8 mouse cellular contexts compared by ENCODE assay signal in the genomic region with DNA sequence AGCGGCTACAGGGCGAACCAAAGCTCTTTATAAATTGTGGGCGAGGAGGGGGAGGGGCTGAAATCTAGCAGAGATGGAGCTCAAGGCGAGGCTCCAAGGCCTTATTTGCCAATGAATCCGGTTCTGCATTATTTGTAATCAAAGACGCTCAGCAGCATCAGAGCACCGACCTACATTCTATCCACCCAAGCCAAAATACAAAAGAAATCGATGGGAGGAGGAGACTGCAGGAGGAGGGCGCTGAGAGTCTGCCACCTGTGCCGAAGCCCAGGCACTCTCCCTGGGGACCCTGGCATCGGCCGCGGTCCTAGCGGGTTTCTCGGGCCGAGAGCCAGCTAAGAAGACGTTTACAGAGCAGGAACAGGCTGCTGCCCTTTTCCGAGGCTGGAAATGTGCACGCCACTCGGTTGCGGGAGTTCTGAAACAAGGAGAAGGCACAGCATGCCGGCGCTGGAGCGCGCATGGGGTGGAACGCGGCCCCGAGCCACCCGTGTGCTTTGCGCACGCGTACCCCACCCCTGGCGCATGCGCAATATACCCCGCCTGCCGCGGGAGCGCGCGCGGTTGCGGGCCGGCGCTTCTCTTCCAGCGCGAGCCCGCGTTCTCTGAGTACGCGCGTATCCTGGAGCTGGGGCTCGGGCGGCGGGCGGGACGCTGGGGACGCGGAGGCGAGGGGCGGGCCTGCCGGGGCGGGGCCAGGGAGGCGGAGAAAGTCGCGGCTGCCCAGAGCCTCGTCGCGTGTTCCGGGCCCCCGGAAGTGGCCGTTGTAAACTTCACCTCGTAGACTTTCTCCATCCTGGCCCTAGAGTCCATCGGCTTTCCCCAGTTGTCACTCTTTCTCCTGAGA. TPM values are rescaled to one million over a fixed set of nuclear protein-coding genes. Genes with fewer than 3 reads are reported as not detected.
A peak's percentile ranks its signal among the peaks of the same experiment; 100 is the strongest.
DNase-seq lines count a peak whose midpoint lies in the region; ATAC-seq and TF ChIP-seq lines count a peak whose summit lies in the region.

Ccdc171 (plus strand) TSS at position 703 of the 847 bp plus-strand sequence.

- peak; percentile 87 for TF ChIP-seq POLR2A in testis, adult 2 months (IDR thresholded peaks at IDR 0.05; ENCODE audit: control insufficient read depth, low read depth, low read length)

- TF ChIP-seq EP300 in heart, postnatal 0 days (IDR thresholded peaks at IDR 0.05; ENCODE audit: low read depth), result no peak

- peak; percentile 92 to 93 for DNase-seq in CD8-positive naive resting alpha-beta T cell, adult 2 months (ENCODE audit: low read depth in 2 of 2, low spot score in 2 of 2)
- DNase-seq in c-Kit-positive CD71-negative TER-119-negative erythroid progenitor cells, embryonic 14.5 days (ENCODE audit: low read depth), result peak; percentile 89
- DNase-seq in forebrain, embryonic 11.5 days (ENCODE audit: low spot score), result peak; percentile 99
- DNase-seq in heart, postnatal 0 days (ENCODE audit: low spot score), result peak; percentile 92
- peak; percentile 97 to 98 for DNase-seq in kidney, postnatal 4 days

- no peaks in the 10 kb centered on the region; the same call in 1 of the 2 replicates for H3K9me3 ChIP-seq in forebrain, embryonic 11.5 days (ENCODE audit: control insufficient read depth, low read length)
- no peaks in the 10 kb centered on the region for H3K9me3 ChIP-seq in heart, postnatal 0 days (replicated peaks; ENCODE audit: control insufficient read depth, low read length)
- 0 out of 2 replicates have a peak, but pooled peaks cover 3% of the 10 kb centered on the region for H3K9me3 ChIP-seq in liver, embryonic 16.5 days (replicated peaks; ENCODE audit: control insufficient read depth, low read length)
- no peaks in the 10 kb centered on the region for H3K9me3 ChIP-seq in neural tube, embryonic 13.5 days

- H3K4me1 ChIP-seq in forebrain, embryonic 11.5 days (replicated peaks; ENCODE audit: control insufficient read depth, insufficient read depth, low read length), result peaks cover 9% of the 10 kb centered on the region
- 0 out of 2 replicates have a peak, but pooled peaks cover 3% of the 10 kb centered on the region for H3K4me1 ChIP-seq in heart, postnatal 0 days (ENCODE audit: control insufficient read depth, insufficient read depth)
- H3K4me1 ChIP-seq in liver, embryonic 16.5 days (ENCODE audit: control insufficient read depth, low read depth, low read length), result peaks cover 25% of the 10 kb centered on the region
- H3K4me1 ChIP-seq in neural tube, embryonic 13.5 days (replicated peaks), result peaks cover 20% of the 10 kb centered on the region
- peaks cover 6% of the 10 kb centered on the region for H3K4me1 ChIP-seq in testis, adult 2 months (ENCODE audit: control insufficient read depth, insufficient read depth, low read length)

- peak; percentile 92 for ATAC-seq in forebrain, embryonic 11.5 days (replicated peaks; ENCODE audit: low FRiP score)
- ATAC-seq in heart, postnatal 0 days (ENCODE audit: insufficient read depth, low read depth), result peak; percentile 96
- ATAC-seq in liver, embryonic 16.5 days (ENCODE audit: low read depth), result peak; percentile 98
- ATAC-seq in neural tube, embryonic 13.5 days (ENCODE audit: low read depth), result peak; percentile 96

- H3K9ac ChIP-seq in forebrain, embryonic 11.5 days (ENCODE audit: low read length), result peak within 1 kb of the TSS; percentile 90
- peak within 1 kb of the TSS; percentile 73 for H3K9ac ChIP-seq in heart, postnatal 0 days (replicated peaks; ENCODE audit: low read depth, low read length)
- peak within 1 kb of the TSS; percentile 90 for H3K9ac ChIP-seq in liver, embryonic 16.5 days (ENCODE audit: low read depth, low read length)
- H3K9ac ChIP-seq in neural tube, embryonic 13.5 days, result peak within 1 kb of the TSS; percentile 84

- peak within 1 kb of the TSS; percentile 89 for H3K4me2 ChIP-seq in forebrain, embryonic 11.5 days (ENCODE audit: low read depth, low read length, severe bottlenecking)
- H3K4me2 ChIP-seq in heart, postnatal 0 days (ENCODE audit: low read depth, low read length), result peak within 1 kb of the TSS; percentile 69
- H3K4me2 ChIP-seq in liver, embryonic 16.5 days (ENCODE audit: low read depth, low read length), result peak within 1 kb of the TSS; percentile 99
- peak within 1 kb of the TSS; percentile 74 for H3K4me2 ChIP-seq in neural tube, embryonic 13.5 days

- no peaks in the 10 kb centered on the region for H3K27me3 ChIP-seq in forebrain, embryonic 11.5 days (ENCODE audit: control insufficient read depth, insufficient read depth, low read length)
- no peaks in the 10 kb centered on the region for H3K27me3 ChIP-seq in heart, postnatal 0 days (ENCODE audit: control insufficient read depth, insufficient read depth, low read length)
- no peaks in the 10 kb centered on the region for H3K27me3 ChIP-seq in liver, embryonic 16.5 days (ENCODE audit: control insufficient read depth, insufficient read depth, low read depth, low read length)
- H3K27me3 ChIP-seq in neural tube, embryonic 13.5 days, result no peaks in the 10 kb centered on the region
- no peaks in the 10 kb centered on the region for H3K27me3 ChIP-seq in testis, adult 2 months (ENCODE audit: control insufficient read depth, insufficient read depth, low read length)

- under 1% methylated on average over 62 of the region's 73 CpGs for WGBS in forebrain, embryonic 11.5 days
- 0% methylated on average over 73 of the region's 73 CpGs for WGBS in heart, postnatal 0 days
- WGBS in liver, embryonic 16.5 days (ENCODE audit: insufficient replicate concordance), result 0% methylated on average over 61 of the region's 73 CpGs
- under 1% methylated on average over 73 of the region's 73 CpGs for WGBS in neural tube, embryonic 13.5 days

- no peaks in the 10 kb centered on the region for H3K36me3 ChIP-seq in forebrain, embryonic 11.5 days (ENCODE audit: control insufficient read depth, insufficient read depth, low read length)
- H3K36me3 ChIP-seq in heart, postnatal 0 days (replicated peaks; ENCODE audit: control insufficient read depth, insufficient read depth, low read length), result no peaks in the 10 kb centered on the region
- no peaks in the 10 kb centered on the region for H3K36me3 ChIP-seq in liver, embryonic 16.5 days (ENCODE audit: control insufficient read depth, insufficient read depth)
- no peaks in the 10 kb centered on the region for H3K36me3 ChIP-seq in neural tube, embryonic 13.5 days
- no peaks in the 10 kb centered on the region for H3K36me3 ChIP-seq in testis, adult 2 months (ENCODE audit: control insufficient read depth, insufficient read depth, low read length)

- peak within 1 kb of the TSS; percentile 100 for H3K27ac ChIP-seq in forebrain, embryonic 11.5 days (ENCODE audit: low read depth, low read length)
- H3K27ac ChIP-seq in heart, postnatal 0 days (ENCODE audit: low read depth), result peak within 1 kb of the TSS; percentile 88
- peak within 1 kb of the TSS; percentile 88 for H3K27ac ChIP-seq in liver, embryonic 16.5 days (ENCODE audit: low read length)
- peak within 1 kb of the TSS; percentile 99 for H3K27ac ChIP-seq in neural tube, embryonic 13.5 days (replicated peaks)
- peak within 1 kb of the TSS; percentile 99 for H3K27ac ChIP-seq in testis, adult 2 months (ENCODE audit: control insufficient read depth, insufficient read depth, low read depth, low read length)

- H3K4me3 ChIP-seq in forebrain, embryonic 11.5 days (ENCODE audit: low read depth, low read length), result peak within 1 kb of the TSS; percentile 66
- peak within 1 kb of the TSS; percentile 80 for H3K4me3 ChIP-seq in heart, postnatal 0 days (ENCODE audit: low read depth, low read length)
- peak within 1 kb of the TSS; percentile 93 for H3K4me3 ChIP-seq in liver, embryonic 16.5 days (ENCODE audit: low read depth, low read length)
- peak within 1 kb of the TSS; percentile 71 for H3K4me3 ChIP-seq in neural tube, embryonic 13.5 days
- H3K4me3 ChIP-seq in testis, adult 2 months (ENCODE audit: control insufficient read depth, low read depth, low read length), result peak within 1 kb of the TSS; percentile 100

- TF ChIP-seq CTCF in heart, postnatal 0 days (IDR thresholded peaks at IDR 0.05; ENCODE audit: low read depth), result no peak
- no peak for TF ChIP-seq CTCF in testis, adult 2 months (IDR thresholded peaks at IDR 0.05; ENCODE audit: control insufficient read depth, insufficient read depth, insufficient replicate concordance, low read depth, low read length)

RNA-seq across cellular contexts. Expression of gene Ccdc171, which starts in this region (rescaled TPM):
- polyA plus RNA-seq in forebrain, embryonic 11.5 days (2014; fragmentation: Nextera tagmentation; extraction: Ambion mirVana), result 5.4 and 5.5 TPM in 2 replicates
- total RNA-seq in heart, postnatal 0 days (2014; rRNA removed; ENCODE audit: low replicate concordance), result 0.46 and 2.0 TPM in 2 replicates
- 1.2 and 2.0 TPM in 2 replicates for polyA plus RNA-seq in heart, postnatal 0 days (2015; fragmentation: Nextera tagmentation; extraction: Ambion mirVana)
- polyA plus RNA-seq in liver, embryonic 16.5 days (2015; fragmentation: Nextera tagmentation; extraction: Ambion mirVana), result 0.98 and 1.0 TPM in 2 replicates
- 2.9 and 5.2 TPM in 2 replicates for polyA plus RNA-seq in neural tube, embryonic 13.5 days (2015; fragmentation: Nextera tagmentation; extraction: Ambion mirVana)
- 16.7 and 17.0 TPM in 2 replicates for polyA plus RNA-seq in testis, adult 2 months (2012; rRNA removed)

Comparison
In these comparisons a context has a peak if more than half of its experiments do, and no peak if none do; other contexts are left out.
1. Peak in every context shown above with its lines: DNase-seq, ATAC-seq, H3K4me3 ChIP-seq and H3K27ac ChIP-seq.